Mouse (Mus musculus) bone marrow macrophage, adult 2 months (primary cell): Measurements from ENCODE around the gene Mtif3.

Source experiments
- CTCF ChIP-seq: IDR thresholded peaks from 2 replicates; pipeline ENCODE4 v1.5.1; 2012; ENCODE audit warnings: low read depth, mild to moderate bottlenecking, low read length, moderate library complexity
- POLR2A ChIP-seq: IDR thresholded peaks from 2 replicates; pipeline ENCODE4 v1.6.1; 2012; ENCODE audit warnings: mild to moderate bottlenecking, low read depth, low read length, borderline replicate concordance

- TF ChIP-seq POLR2A (no peak), CTCF (no peak)
Measured at GRCm38 (mm10) chr5:146971776-146972561, 8.4 kb upstream of the Mtif3 start.
